Mouse (Mus musculus): ENCODE results near the gene Wdr38.

DNA sequence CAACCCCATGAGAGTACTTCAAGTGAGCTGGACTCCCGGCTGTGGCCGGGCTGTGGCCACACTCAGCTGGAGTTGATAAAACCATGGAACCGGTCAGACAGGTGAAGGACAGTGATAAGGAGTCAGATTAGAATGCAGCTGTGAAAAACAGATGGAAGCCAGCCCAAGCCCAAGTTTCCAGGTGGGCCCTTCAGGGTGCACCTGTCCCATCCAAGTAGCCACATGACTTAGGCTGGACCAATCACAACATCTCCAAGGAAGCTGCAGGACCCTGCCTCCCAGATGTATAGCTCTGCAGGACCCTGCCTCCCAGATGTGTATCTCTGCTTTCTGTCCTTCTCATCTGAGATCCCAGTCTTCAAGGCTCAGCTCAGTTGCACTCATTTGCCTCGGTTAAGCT, 5.3 kb upstream of the Wdr38 start:
- TF ChIP-seq CTCF (IDR thresholded peaks at IDR 0.05; ENCODE audit: borderline replicate concordance, extremely low read depth, insufficient read depth, insufficient read length), result no peak
- no peak for TF ChIP-seq POLR2A (IDR thresholded peaks at IDR 0.05; ENCODE audit: borderline replicate concordance, extremely low read depth, insufficient read depth, insufficient read length, poor library complexity, severe bottlenecking)
